Mouse (Mus musculus): ENCODE measurements around the gene Mettl7a1. TPM values are rescaled to one million over a fixed set of nuclear protein-coding genes. Genes with fewer than 3 reads are reported as not detected.

The Mettl7a1 gene
- polyA plus RNA-seq, 1 experiment from 2014 or later: 7.3 TPM

DNA sequence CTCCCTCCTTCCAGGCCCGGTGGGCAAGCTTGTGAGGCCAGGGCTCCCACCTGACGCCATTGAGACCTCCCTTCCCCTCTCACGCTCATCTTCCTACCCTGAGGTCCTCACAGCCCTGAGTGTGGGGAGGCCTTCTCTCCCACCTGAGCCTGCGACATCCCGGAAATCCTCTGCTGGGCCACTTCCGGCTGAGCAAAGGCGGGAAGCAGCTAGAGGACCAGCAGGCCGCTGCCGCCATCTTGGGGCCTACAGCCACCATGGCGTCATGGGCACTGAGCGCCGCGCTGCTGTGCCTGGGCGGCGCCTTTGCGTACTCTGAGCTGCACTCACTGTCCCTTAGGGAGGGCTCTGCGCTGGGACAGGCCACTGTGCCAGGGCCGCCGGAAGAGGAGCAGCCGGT, 23.3 kb upstream of the Mettl7a1 start, which contains the start of gene Tmprss12:
TSS of gene Tmprss12 (plus strand) at position 212 of the 400 bp plus-strand sequence.
- Histone ChIP-seq H3K36me3 (ENCODE audit: control insufficient read depth, insufficient read depth, low read length) (no peaks in the 10 kb centered on the region), H3K9ac (replicated peaks; ENCODE audit: low read depth, low read length) (no peak within 1 kb of the TSS), H3K4me3 (ENCODE audit: low read depth, low read length) (no peak within 1 kb of the TSS), H3K4me2 (replicated peaks; ENCODE audit: low read depth, low read length) (no peak within 1 kb of the TSS), H3K27me3 (ENCODE audit: control insufficient read depth, insufficient read depth, low read length) (no peaks in the 10 kb centered on the region), H3K27ac (ENCODE audit: low read length) (no peak within 1 kb of the TSS), H3K4me1 (ENCODE audit: control insufficient read depth, insufficient read depth, low read length) (no peaks in the 10 kb centered on the region), H3K9me3 (ENCODE audit: control insufficient read depth, low read depth, low read length) (peaks cover 4% of the 10 kb centered on the region; the same call in 1 of the 2 replicates)
- 94% methylated on average over 20 of the region's 20 CpGs for WGBS
- 0 out of 2 replicates have a peak, but pooled peaks have one; percentile 23 for ATAC-seq (ENCODE audit: insufficient number of reproducible peaks, insufficient read depth, low FRiP score, low read depth)

GRCm38 (mm10) chr15:100288980-100289379, 15.0 kb upstream of the Mettl7a1 start:
- H3K4me1 ChIP-seq (ENCODE audit: control insufficient read depth, insufficient read depth, low read length): no peaks in the 10 kb centered on the region
- H3K9ac ChIP-seq (replicated peaks; ENCODE audit: low read depth, low read length): no peak overlapping the region
- WGBS: 88% methylated on average over 6 of the region's 6 CpGs
- H3K9me3 ChIP-seq (ENCODE audit: control insufficient read depth, low read depth, low read length): no peaks in the 10 kb centered on the region
- no peak overlapping the region for H3K27ac ChIP-seq (ENCODE audit: low read length)
- H3K27me3 ChIP-seq (ENCODE audit: control insufficient read depth, insufficient read depth, low read length): no peaks in the 10 kb centered on the region
- no peaks in the 10 kb centered on the region for H3K36me3 ChIP-seq (ENCODE audit: control insufficient read depth, insufficient read depth, low read length)
- no peak overlapping the region for H3K4me2 ChIP-seq (replicated peaks; ENCODE audit: low read depth, low read length)
- no peak for ATAC-seq (ENCODE audit: insufficient number of reproducible peaks, insufficient read depth, low FRiP score, low read depth)
- no peak overlapping the region for H3K4me3 ChIP-seq (ENCODE audit: low read depth, low read length)

- H3K4me1 ChIP-seq (ENCODE audit: control insufficient read depth, insufficient read depth, low read length): no peaks in the 10 kb centered on the region
- no peaks in the 10 kb centered on the region for H3K9me3 ChIP-seq (ENCODE audit: control insufficient read depth, low read depth, low read length)
- no peaks in the 10 kb centered on the region for H3K27me3 ChIP-seq (ENCODE audit: control insufficient read depth, insufficient read depth, low read length)
- ATAC-seq (ENCODE audit: insufficient number of reproducible peaks, insufficient read depth, low FRiP score, low read depth): no peak
- no peaks in the 10 kb centered on the region for H3K36me3 ChIP-seq (ENCODE audit: control insufficient read depth, insufficient read depth, low read length)
- WGBS: 76% methylated on average over 5 of the region's 5 CpGs
- no peak overlapping the region for H3K4me2 ChIP-seq (replicated peaks; ENCODE audit: low read depth, low read length)
- H3K9ac ChIP-seq (replicated peaks; ENCODE audit: low read depth, low read length): no peak overlapping the region
- H3K27ac ChIP-seq (ENCODE audit: low read length): no peak overlapping the region
- no peak overlapping the region for H3K4me3 ChIP-seq (ENCODE audit: low read depth, low read length)
These were observed 13.1 kb upstream of the Mettl7a1 start for GRCm38 (mm10) chr15:100290858-100291257.

DNA sequence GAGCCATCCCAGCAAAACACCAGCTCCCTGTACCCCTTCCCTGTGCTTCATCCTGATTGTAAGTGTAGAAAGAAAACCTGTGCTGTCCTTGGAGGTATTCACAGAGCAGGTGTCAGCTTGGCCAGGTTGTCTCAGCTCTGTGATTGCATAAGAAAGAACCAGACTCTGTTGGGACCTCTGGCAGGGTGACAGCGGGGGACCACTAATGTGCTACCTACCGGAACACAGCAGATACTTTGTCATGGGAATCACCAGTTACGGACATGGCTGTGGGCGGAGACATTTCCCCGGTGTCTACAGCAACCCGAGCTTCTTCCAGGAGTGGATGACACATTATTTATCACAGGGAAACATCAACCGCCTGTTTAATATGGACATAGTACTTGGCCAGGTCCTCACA, 11.6 kb upstream of the Mettl7a1 start:
- no peaks in the 10 kb centered on the region for H3K4me1 ChIP-seq (ENCODE audit: control insufficient read depth, insufficient read depth, low read length)
- H3K9me3 ChIP-seq (ENCODE audit: control insufficient read depth, low read depth, low read length): no peaks in the 10 kb centered on the region
- 42% methylated on average over 7 of the region's 7 CpGs for WGBS
- H3K36me3 ChIP-seq (ENCODE audit: control insufficient read depth, insufficient read depth, low read length): no peaks in the 10 kb centered on the region
- no peak overlapping the region for H3K9ac ChIP-seq (replicated peaks; ENCODE audit: low read depth, low read length)
- no peak overlapping the region for H3K27ac ChIP-seq (ENCODE audit: low read length)
- H3K4me3 ChIP-seq (ENCODE audit: low read depth, low read length): no peak overlapping the region
- no peaks in the 10 kb centered on the region for H3K27me3 ChIP-seq (ENCODE audit: control insufficient read depth, insufficient read depth, low read length)
- no peak overlapping the region for H3K4me2 ChIP-seq (replicated peaks; ENCODE audit: low read depth, low read length)
- no peak for ATAC-seq (ENCODE audit: insufficient number of reproducible peaks, insufficient read depth, low FRiP score, low read depth)

DNA sequence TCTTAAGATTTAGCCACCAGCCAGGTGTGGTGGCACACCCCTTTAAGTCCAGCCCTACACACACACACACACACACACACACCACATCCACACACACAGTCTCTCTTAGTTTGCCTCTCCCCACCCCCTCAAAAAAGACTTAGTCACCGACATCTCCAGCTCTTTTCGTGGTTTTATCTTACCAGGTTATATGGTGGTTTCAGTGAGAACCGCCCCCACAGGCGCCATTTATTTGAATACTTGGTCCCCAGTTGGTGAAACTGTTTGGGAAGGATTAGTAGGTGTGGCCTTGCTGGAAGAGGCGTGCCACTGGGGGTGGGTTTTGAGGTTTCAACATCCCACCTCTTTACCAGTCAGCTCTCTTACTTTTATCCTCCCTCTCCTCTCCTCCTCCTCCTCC, 6.1 kb upstream of the Mettl7a1 start:
- Histone ChIP-seq H3K27me3 (ENCODE audit: control insufficient read depth, insufficient read depth, low read length) (no peaks in the 10 kb centered on the region), H3K9ac (replicated peaks; ENCODE audit: low read depth, low read length) (no peak overlapping the region), H3K4me3 (ENCODE audit: low read depth, low read length) (no peak overlapping the region), H3K27ac (ENCODE audit: low read length) (no peak overlapping the region), H3K36me3 (ENCODE audit: control insufficient read depth, insufficient read depth, low read length) (no peaks in the 10 kb centered on the region), H3K4me1 (ENCODE audit: control insufficient read depth, insufficient read depth, low read length) (no peaks in the 10 kb centered on the region), H3K9me3 (ENCODE audit: control insufficient read depth, low read depth, low read length) (no peaks in the 10 kb centered on the region), H3K4me2 (replicated peaks; ENCODE audit: low read depth, low read length) (no peak overlapping the region)
- ATAC-seq (ENCODE audit: insufficient number of reproducible peaks, insufficient read depth, low FRiP score, low read depth): no peak
- WGBS: 86% methylated on average over 5 of the region's 5 CpGs

GRCm38 (mm10) chr15:100300499-100300898, 3.4 kb upstream of the Mettl7a1 start:
- Histone ChIP-seq H3K9ac (replicated peaks; ENCODE audit: low read depth, low read length) (no peak overlapping the region), H3K4me3 (ENCODE audit: low read depth, low read length) (no peak overlapping the region), H3K4me1 (ENCODE audit: control insufficient read depth, insufficient read depth, low read length) (peaks cover 9% of the 10 kb centered on the region; the same call in 1 of the 2 replicates), H3K27ac (ENCODE audit: low read length) (no peak overlapping the region), H3K27me3 (ENCODE audit: control insufficient read depth, insufficient read depth, low read length) (no peaks in the 10 kb centered on the region), H3K9me3 (ENCODE audit: control insufficient read depth, low read depth, low read length) (no peaks in the 10 kb centered on the region), H3K36me3 (ENCODE audit: control insufficient read depth, insufficient read depth, low read length) (no peaks in the 10 kb centered on the region), H3K4me2 (replicated peaks; ENCODE audit: low read depth, low read length) (no peak overlapping the region)
- 74% methylated on average over 6 of the region's 6 CpGs for WGBS
- no peak for ATAC-seq (ENCODE audit: insufficient number of reproducible peaks, insufficient read depth, low FRiP score, low read depth)

DNA sequence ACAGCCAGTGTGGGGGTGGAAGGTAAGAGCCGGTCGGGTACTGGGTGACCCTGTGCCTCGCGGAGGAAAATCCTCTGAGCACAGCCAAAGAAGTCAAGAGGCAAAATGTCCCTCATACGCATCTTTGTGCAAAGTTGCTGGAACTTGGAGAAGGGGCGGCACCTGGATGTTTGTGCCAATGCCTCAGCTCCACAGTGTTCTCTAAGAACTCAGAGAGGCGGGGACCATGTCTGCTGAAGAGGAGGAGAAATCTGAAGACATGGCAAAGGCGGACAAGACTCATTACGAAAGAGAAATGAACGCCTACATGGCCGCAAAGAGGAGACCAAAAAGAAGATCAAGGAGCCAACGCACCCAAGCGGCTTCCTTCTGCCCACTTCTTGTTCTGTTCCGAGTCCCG, 2.4 kb upstream of the Mettl7a1 start:
- ATAC-seq (ENCODE audit: insufficient number of reproducible peaks, insufficient read depth, low FRiP score, low read depth): no peak
- Histone ChIP-seq H3K4me2 (replicated peaks; ENCODE audit: low read depth, low read length) (no peak overlapping the region), H3K36me3 (ENCODE audit: control insufficient read depth, insufficient read depth, low read length) (no peaks in the 10 kb centered on the region), H3K4me3 (ENCODE audit: low read depth, low read length) (no peak overlapping the region), H3K27me3 (ENCODE audit: control insufficient read depth, insufficient read depth, low read length) (no peaks in the 10 kb centered on the region), H3K27ac (ENCODE audit: low read length) (no peak overlapping the region), H3K4me1 (ENCODE audit: control insufficient read depth, insufficient read depth, low read length) (peaks cover 9% of the 10 kb centered on the region; the same call in 1 of the 2 replicates), H3K9me3 (ENCODE audit: control insufficient read depth, low read depth, low read length) (no peaks in the 10 kb centered on the region), H3K9ac (replicated peaks; ENCODE audit: low read depth, low read length) (no peak overlapping the region)
- WGBS: 84% methylated on average over 15 of the region's 15 CpGs

DNA sequence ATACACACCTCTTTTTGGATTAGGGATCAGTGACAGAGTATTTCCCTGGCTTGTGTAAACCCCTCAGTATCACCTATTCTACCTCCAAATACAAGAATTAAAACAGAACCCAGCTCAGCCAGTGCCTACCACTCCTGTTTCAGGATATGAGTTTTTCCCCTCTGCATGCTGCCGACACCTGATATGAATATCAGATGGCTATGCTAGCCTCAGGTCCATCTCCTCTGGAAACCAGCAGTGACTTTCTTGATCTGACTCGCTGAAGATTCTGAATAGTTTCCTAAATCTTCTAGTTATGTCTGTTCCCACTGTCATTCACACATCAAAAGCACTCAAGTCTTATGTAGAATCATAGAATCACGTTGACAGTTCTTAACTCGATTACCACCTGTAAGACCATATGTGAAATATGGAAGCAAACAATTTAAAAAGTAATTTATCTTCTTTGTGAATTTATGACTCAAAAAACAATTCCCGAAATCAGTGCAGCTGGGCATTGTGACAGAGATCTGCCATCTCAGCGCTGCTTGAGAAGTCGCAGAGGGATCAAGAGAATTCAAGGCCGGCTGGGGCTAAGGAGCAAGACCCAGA, 417 bp upstream of the Mettl7a1 start:
- Histone ChIP-seq H3K4me1 (ENCODE audit: control insufficient read depth, insufficient read depth, low read length) (peaks cover 9% of the 10 kb centered on the region; the same call in 1 of the 2 replicates), H3K27ac (ENCODE audit: low read length) (no peak overlapping the region), H3K4me3 (ENCODE audit: low read depth, low read length) (peak overlapping the region; percentile 46), H3K9me3 (ENCODE audit: control insufficient read depth, low read depth, low read length) (no peaks in the 10 kb centered on the region), H3K36me3 (ENCODE audit: control insufficient read depth, insufficient read depth, low read length) (no peaks in the 10 kb centered on the region), H3K4me2 (replicated peaks; ENCODE audit: low read depth, low read length) (peak overlapping the region; percentile 61), H3K9ac (replicated peaks; ENCODE audit: low read depth, low read length) (no peak overlapping the region), H3K27me3 (ENCODE audit: control insufficient read depth, insufficient read depth, low read length) (no peaks in the 10 kb centered on the region)
- ATAC-seq (ENCODE audit: insufficient number of reproducible peaks, insufficient read depth, low FRiP score, low read depth): no peak
- WGBS: 45% methylated on average over 8 of the region's 8 CpGs

DNA sequence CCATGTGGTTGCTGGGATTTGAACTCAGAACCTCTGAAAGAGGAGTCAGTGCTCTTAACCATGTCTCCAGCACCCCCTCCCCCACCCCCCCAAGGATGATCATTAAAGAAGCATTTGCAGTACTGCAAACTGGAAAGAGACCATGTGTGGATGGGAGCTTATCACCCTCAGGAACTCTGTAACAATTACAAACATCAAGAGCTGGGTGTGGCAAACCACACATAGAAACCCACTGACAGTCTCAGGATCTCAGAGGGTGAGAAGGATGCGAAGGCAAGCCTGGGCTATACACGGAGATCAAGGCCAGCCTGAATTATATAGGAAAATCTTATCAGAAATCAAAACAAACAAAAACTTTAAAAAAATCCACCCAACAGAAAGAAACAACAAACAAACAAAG, 2.3 kb downstream of the Mettl7a1 start:
- ATAC-seq (ENCODE audit: insufficient number of reproducible peaks, insufficient read depth, low FRiP score, low read depth): no peak
- Histone ChIP-seq H3K9ac (replicated peaks; ENCODE audit: low read depth, low read length) (no peak overlapping the region), H3K27me3 (ENCODE audit: control insufficient read depth, insufficient read depth, low read length) (no peaks in the 10 kb centered on the region), H3K4me1 (ENCODE audit: control insufficient read depth, insufficient read depth, low read length) (peaks cover 9% of the 10 kb centered on the region; the same call in 1 of the 2 replicates), H3K4me3 (ENCODE audit: low read depth, low read length) (no peak overlapping the region), H3K36me3 (ENCODE audit: control insufficient read depth, insufficient read depth, low read length) (no peaks in the 10 kb centered on the region), H3K4me2 (replicated peaks; ENCODE audit: low read depth, low read length) (no peak overlapping the region; the same call in 1 of the 2 replicates), H3K27ac (ENCODE audit: low read length) (no peak overlapping the region), H3K9me3 (ENCODE audit: control insufficient read depth, low read depth, low read length) (no peaks in the 10 kb centered on the region)
- 67% methylated on average over 2 of the region's 2 CpGs for WGBS

Measured in stomach, embryonic 14.5 days (tissue).